Mouse (Mus musculus) fibroblast of lung, adult 2 months (primary cell): ENCODE measurements around the gene Lce3a.

Experiments used
- DNase-seq: peaks from one replicate; pipeline ENCODE4 v3.0.0-alpha.2; 2011; ENCODE audit warnings: low read depth

Lce3a gene

DNA sequence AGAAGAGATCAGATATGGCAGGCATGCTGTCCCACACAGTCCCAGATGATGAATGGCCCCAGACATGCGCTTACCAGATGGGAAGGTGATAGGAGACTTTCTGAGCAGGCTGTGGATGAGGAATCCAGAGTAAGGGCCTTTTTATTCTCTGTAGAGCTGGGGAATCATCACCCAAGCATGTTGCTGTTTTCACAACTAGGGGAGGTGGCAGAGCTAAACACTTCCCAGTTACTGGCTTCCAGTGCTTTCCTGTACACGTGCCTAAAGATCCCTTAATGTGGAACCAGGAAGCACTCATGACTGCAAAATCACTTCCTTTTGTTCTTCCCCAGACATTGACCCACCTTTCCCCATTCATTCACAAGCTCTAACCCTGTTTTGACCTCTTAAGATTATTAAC lies at the start of gene Lce3a:
Gene Lce3a, minus strand, starts transcription at position 101 of the 400 bp plus-strand sequence.
- no peak for DNase-seq

- no peak for DNase-seq
These were observed 40.7 kb upstream of the Lce3a start, which contains the start of gene Lce3e for GRCm38 (mm10) chr3:92966761-92967160. TSS of gene Lce3e (plus strand) at chr3:92967061.

GRCm38 (mm10) chr3:92957090-92957489 lies 31.1 kb upstream of the Lce3a start, which contains the start of gene Lce3d:
TSS of gene Lce3d (plus strand) at chr3:92957390.
- no peak for DNase-seq

GRCm38 (mm10) chr3:92944186-92944585 lies 18.2 kb upstream of the Lce3a start, which contains the start of gene Lce3c:
TSS of gene Lce3c (plus strand) at chr3:92944486.
- no peak for DNase-seq

- DNase-seq = no peak
These were observed 6.6 kb upstream of the Lce3a start, which contains the start of gene Lce3b for GRCm38 (mm10) chr3:92932679-92933078. TSS of gene Lce3b (plus strand) at chr3:92932979.

GRCm38 (mm10) chr3:92920364-92920763 lies 5.7 kb downstream of the Lce3a start:
- peak; percentile 10 for DNase-seq

GRCm38 (mm10) chr3:92907571-92907970 lies 18.5 kb downstream of the Lce3a start:
- DNase-seq = peak; percentile 3

- no peak for DNase-seq
These were observed 20.8 kb downstream of the Lce3a start for GRCm38 (mm10) chr3:92905182-92905581.

DNA sequence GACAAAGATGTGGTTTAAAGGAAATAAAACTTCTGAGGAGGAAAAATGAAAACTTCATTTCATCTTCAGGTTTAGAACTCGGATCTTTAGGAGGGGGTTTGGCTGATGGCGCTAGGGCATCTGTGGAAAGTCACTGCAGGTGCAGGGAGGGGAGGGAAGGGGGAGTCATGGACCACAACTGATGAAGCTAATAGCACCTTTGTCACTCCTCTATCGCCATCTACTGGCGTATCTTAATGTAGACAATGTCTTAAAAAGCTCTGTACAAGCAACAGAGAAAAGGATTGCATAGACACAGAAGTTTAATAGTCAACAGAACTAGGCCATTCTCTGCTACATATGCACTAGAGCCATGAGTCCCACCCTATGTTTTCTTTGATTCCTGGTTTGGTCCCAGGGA lies 22.4 kb downstream of the Lce3a start:
- no peak for DNase-seq

DNA sequence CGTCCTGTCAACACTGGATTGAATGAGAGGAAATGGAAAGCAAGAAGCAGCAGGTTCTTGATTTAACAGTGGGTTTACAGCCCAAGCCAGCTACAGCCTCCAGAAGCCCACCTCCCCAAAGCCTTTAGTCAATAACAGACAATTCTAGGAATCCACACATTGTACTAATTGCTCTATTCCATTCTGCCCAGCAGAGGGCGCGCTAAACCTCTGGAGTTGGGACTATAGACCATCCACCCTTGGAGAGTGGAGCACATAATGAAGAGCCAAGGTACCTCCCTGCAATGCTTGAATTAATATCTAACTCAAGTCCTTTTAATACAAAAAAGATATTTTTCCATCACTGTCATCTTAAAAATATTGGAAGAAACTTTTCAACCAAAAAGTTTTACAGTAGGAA lies 23.0 kb downstream of the Lce3a start:
- no peak for DNase-seq

GRCm38 (mm10) chr3:92894489-92894888 lies 31.5 kb downstream of the Lce3a start:
- no peak for DNase-seq

GRCm38 (mm10) chr3:92894063-92894462 lies 32.0 kb downstream of the Lce3a start:
- DNase-seq = no peak
